Mouse (Mus musculus): ENCODE data around the gene Dennd1a.

Dennd1a gene

GRCm38 (mm10) chr2:38229882-38230281, 57.3 kb downstream of the Dennd1a start:
- DNase-seq (ENCODE audit: low spot score) = no peak

GRCm38 (mm10) chr2:38223759-38224158, 63.4 kb downstream of the Dennd1a start:
- no peak for DNase-seq (ENCODE audit: low spot score)

GRCm38 (mm10) chr2:38221461-38221860, 65.7 kb downstream of the Dennd1a start:
- DNase-seq (ENCODE audit: low spot score) = no peak

GRCm38 (mm10) chr2:38220687-38221435, 66.3 kb downstream of the Dennd1a start:
- no peak for DNase-seq (ENCODE audit: low spot score)

GRCm38 (mm10) chr2:38219666-38220065, 67.5 kb downstream of the Dennd1a start:
- no peak for DNase-seq (ENCODE audit: low spot score)

- DNase-seq (ENCODE audit: low spot score) = no peak
Observed at GRCm38 (mm10) chr2:38213041-38213440, 74.1 kb downstream of the Dennd1a start.

- DNase-seq (ENCODE audit: low spot score) = no peak
Observed at GRCm38 (mm10) chr2:38211426-38211825, 75.8 kb downstream of the Dennd1a start.

GRCm38 (mm10) chr2:38207752-38208151, 79.4 kb downstream of the Dennd1a start:
- no peak for DNase-seq (ENCODE audit: low spot score)

- no peak for DNase-seq (ENCODE audit: low spot score)
Observed at GRCm38 (mm10) chr2:38205281-38205680, 81.9 kb downstream of the Dennd1a start.

GRCm38 (mm10) chr2:38204696-38205095, 82.5 kb downstream of the Dennd1a start:
- DNase-seq (ENCODE audit: low spot score) = no peak

GRCm38 (mm10) chr2:38198072-38198471, 89.1 kb downstream of the Dennd1a start:
- DNase-seq (ENCODE audit: low spot score) = no peak

- no peak for DNase-seq (ENCODE audit: low spot score)
Observed at GRCm38 (mm10) chr2:38196199-38197060, 90.8 kb downstream of the Dennd1a start.

GRCm38 (mm10) chr2:38192007-38192406, 95.2 kb downstream of the Dennd1a start:
- no peak for DNase-seq (ENCODE audit: low spot score)

GRCm38 (mm10) chr2:38191601-38192000, 95.6 kb downstream of the Dennd1a start:
- DNase-seq (ENCODE audit: low spot score) = no peak

- DNase-seq (ENCODE audit: low spot score) = no peak
Observed at GRCm38 (mm10) chr2:38186438-38186837, 100.8 kb downstream of the Dennd1a start.

- DNase-seq (ENCODE audit: low spot score) = no peak
Observed at GRCm38 (mm10) chr2:38184977-38185376, 102.2 kb downstream of the Dennd1a start.

- DNase-seq (ENCODE audit: low spot score) = no peak
Observed at GRCm38 (mm10) chr2:38183881-38184280, 103.3 kb downstream of the Dennd1a start.

GRCm38 (mm10) chr2:38182283-38182682, 104.9 kb downstream of the Dennd1a start:
- DNase-seq (ENCODE audit: low spot score) = no peak

GRCm38 (mm10) chr2:38177583-38177978, 109.6 kb downstream of the Dennd1a start:
- DNase-seq (ENCODE audit: low spot score) = no peak

GRCm38 (mm10) chr2:38176870-38177582, 110.2 kb downstream of the Dennd1a start:
- DNase-seq (ENCODE audit: low spot score) = no peak

GRCm38 (mm10) chr2:38175276-38175675, 111.9 kb downstream of the Dennd1a start:
- no peak for DNase-seq (ENCODE audit: low spot score)

- no peak for DNase-seq (ENCODE audit: low spot score)
Observed at GRCm38 (mm10) chr2:38168606-38169005, 118.6 kb downstream of the Dennd1a start.

GRCm38 (mm10) chr2:38165966-38166365, 121.2 kb downstream of the Dennd1a start:
- DNase-seq (ENCODE audit: low spot score) = no peak

Measured in left cerebral cortex, adult 11 months (tissue).